Mouse (Mus musculus): ENCODE results near the gene Klb.

Klb gene

DNA sequence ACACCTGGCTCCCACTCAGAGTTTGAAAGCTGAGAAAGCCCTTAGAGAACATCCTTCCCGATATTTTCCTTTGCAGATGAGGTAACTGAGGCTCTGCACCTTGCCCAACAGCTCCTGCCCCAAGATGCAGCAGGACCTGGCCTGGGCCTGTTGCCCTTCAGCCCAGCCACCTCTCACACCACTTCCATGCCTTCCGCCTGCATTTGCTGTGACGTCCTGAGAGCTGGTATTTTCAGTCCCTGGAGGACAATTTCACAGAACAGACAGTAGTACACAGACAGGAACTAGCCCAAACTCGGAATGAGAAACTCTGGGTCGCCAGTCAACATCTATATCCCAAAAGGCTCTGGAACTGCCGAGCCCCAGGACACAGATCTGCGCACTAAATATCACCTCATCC is 26.6 kb downstream of the Klb start:
- DNase-seq (ENCODE audit: low read depth, low spot score), result no peak

DNA sequence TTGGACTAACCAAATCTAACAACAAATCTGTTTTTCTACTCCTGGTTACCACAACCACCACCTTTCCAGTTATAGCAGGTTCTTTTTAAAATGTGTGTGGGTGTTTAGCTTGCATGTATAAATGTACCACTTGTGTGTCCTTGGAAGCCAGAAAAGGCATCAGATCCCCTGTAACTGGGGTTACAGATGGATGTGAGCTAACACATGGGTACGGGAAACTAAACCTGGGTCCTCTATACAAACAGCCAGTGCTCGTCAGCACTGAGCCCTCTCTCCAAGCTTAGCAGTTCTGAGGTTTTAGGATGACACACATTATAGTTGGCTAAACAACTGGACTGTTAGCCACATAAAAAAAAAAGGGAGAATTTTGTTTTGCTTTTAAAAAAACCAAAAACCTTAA is 37.6 kb downstream of the Klb start:
- no peak for DNase-seq (ENCODE audit: low read depth, low spot score)

DNA sequence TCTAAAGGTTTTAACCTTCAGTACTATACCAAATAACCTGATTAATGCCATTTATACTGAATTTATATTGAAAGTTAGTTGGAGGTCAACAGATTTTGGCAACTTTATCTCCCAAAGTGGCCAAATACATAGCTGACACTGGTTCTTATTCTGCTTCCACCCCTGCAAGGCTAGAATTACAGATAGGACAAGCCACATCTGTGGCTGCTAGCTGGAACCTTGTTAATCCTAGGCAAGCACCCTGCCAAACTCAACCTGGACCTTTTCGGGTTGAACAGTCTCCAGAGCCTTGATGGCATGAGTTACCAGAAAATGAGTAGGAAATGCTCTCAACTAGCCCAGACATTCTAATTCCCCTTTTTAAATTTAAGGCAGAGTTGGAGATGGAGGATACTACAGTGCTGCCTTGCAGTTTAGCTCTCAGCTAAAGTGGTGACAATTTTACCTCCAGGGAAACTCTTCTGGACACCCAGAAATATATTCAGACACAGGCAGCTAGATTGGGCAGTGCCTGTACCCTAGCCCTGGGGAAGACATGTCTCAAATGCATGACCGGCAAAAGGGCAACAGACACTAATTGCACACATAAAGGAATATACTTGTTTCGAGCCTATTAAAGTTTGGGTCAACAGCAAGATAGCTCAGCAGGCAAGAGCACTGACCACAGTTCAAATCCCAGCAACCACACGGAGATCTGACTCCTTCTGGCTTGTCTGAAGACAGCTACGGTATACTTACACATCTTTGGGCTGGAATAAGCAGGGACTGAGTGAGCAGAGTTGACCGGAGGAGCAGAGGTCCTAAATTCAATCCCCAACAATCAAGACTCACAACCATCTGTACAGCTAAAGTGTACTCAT is 39.1 kb downstream of the Klb start:
- no peak for DNase-seq (ENCODE audit: low read depth, low spot score)

DNA sequence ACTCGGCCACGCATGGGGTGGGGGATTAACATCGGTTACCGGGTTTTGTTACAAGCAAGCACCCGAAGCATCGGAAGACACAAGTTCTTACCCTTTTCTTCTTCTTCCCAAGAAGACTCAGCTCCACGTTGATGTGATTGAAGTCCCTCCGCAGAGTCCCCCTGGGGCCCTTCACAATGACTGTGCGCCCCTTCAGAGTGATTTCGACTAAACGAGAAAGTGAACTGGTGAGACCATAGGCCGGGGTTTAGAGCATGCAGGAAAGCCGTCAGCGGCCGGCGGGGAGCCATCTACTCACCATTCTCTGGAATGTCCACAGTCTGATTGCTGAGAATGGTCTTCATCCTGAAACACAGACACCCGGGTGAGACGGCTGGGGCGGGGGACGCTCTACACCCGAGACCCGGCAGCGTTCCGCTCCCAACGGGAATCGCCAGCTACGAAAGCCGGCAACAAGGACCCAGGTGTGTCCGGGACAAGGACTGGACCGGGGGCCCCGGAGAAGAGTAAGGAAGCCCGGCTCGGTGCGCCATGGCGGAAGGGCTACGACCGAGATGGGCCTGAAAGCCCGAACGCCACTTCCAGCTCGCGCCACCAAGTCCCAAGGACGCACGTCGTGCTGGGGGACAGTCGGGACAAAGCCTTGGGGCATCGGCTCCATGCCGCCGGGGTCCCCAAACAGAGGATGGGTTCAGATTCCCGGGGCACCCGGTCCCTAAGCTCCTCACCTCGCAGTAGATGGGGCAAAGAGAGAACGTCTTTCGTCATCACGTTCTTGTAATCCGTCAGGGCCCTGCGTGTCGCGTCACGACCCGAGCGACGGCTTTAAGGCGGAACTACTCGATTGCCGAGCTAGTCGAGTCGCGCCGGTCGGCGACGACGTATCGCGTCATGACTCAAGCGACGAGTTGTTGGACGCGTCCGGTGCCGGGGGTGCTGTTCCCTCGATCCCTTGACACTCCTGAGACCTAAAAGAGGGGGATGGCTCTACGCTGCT is 42.8 kb downstream of the Klb start, which contains the start of the genes Rpl9 and Lias:
Rpl9 (minus strand) TSS at position 797 of the 997 bp plus-strand sequence.
Lias (plus strand) TSS at position 850 of the 997 bp plus-strand sequence.
- peak; percentile 98 for DNase-seq (ENCODE audit: low read depth, low spot score)

DNA sequence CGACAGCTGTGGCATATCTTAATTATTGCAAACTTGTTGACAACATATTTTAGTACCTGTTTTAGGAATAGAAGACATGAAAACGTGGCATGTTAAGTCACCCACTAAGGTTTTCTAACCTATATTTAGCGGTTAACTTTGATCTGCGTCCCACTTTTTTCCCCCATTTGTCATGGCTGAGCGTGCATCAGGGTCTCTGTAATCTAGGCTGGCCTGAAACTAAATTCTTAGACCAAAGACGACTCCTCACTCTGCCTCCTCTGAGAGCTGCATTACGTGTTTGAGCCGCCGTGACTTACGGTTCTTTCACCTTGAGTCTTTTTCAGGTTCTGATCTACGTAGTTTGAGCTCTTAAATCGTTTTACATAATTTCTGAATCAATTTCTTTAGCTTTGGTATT is 43.6 kb downstream of the Klb start:
- DNase-seq (ENCODE audit: low read depth, low spot score), result peak; percentile 19

DNA sequence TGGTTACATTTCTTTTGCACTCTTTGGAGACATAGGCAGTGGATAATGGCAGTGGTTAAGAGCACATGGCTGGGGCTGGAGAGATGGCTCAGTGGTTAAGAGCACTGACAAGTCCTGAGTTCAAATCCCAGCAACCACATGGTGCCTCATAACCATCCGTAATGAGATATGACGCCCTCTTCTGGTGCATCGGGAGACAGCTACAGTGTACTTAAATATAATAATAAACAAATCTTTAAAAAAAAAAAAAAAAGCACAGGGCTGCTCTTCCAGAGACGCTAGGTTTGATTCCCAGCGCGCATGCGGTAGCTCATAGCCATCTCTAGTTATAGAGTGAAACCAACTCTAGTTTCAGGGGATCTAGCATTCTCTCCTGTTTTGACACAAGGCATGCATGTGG is 46.3 kb downstream of the Klb start:
- DNase-seq (ENCODE audit: low read depth, low spot score), result no peak

DNA sequence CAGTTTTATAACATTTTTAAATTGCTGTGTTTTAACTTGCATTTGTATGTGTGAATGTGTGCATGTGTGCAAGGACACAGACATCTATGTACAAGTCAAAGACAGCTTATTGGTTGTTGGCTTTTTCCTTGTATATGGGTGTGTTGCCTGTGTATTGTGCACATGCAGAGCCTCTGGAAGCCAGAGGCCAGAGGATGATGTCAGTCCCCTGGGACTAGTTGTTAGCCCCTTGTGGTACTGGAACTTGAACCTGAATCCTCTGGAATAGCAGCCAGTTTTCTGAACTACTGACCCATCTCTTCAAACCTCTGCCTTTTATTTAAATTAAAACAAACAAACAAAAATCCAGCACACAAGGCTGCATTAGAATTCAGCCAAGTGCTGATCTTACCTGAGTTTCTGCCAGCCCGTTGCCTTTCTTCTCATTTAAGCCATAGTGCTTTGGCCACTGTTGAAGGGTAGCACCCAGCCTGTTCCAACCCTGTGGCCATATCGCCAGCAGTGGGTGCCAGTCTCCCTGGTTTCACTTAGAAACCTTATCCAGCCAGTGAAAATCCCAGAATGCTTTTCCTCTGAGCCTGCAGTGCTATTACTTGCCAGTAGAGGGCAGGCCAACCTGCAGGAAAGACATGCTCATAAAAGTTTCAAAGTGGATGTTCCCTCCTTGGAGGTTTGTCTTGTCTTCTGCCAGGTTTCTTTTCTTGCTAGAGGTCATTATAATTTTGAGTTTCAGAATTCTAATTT is 53.3 kb downstream of the Klb start:
- DNase-seq (ENCODE audit: low read depth, low spot score), result peak; percentile 66

DNA sequence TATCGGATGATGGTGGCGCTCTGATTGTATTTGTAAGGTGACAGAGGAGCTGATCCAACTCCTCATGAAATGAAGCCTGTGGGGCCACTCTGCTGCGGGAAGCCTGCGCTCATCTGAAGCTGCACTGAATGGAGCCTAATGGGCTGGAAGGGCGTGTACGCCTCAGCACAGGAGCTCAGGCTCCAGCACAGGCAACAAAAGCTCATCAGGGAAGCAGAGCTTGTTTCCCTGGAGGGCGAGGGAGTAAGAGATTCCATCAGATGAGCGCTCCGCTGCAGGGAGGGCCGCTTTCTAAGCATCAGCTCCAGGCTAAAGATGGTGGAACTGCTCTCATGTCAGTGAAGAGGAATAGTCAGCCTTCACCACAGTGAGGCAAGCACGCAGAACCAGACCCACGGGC is 59.9 kb downstream of the Klb start:
- DNase-seq (ENCODE audit: low read depth, low spot score), result no peak

DNA sequence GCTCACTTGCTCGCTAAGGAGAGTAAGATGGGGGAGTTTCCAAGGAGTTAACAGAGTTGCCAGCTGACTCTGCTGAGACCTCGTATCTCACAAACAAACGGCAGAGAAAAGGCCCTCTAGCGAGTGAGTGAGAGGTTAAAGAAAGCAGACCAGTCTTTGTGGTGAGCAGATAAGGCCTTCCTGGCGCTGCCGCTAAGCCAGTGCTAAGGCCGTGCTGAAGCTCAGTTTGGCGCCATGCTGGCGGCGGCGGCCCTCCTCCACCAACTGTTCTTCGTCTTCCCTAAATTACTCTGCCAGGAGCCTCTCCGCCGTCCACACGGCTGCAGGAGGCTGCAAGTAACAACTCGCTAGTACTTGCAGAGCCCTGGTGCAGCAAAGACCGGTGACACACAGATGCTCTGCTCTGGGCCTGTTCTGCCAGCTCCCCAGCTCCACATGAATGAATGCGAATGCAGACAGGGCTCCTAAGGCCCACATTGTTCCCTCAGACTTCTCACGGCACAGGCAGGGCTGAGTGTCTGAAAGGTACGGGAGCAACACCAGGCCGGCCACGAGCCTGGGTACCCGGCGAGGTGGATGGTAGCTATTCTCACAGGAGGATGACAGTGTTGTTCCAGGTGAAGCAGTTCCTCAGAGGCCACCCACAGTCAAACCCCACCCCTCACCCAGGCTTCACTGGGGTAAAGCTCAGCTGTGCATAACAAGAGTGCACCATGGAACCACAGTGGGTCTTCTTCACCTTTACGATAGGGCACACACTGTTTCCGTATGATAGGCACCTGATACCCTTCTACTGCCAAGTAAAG is 67.7 kb downstream of the Klb start:
- peak; percentile 43 for DNase-seq (ENCODE audit: low read depth, low spot score)

DNA sequence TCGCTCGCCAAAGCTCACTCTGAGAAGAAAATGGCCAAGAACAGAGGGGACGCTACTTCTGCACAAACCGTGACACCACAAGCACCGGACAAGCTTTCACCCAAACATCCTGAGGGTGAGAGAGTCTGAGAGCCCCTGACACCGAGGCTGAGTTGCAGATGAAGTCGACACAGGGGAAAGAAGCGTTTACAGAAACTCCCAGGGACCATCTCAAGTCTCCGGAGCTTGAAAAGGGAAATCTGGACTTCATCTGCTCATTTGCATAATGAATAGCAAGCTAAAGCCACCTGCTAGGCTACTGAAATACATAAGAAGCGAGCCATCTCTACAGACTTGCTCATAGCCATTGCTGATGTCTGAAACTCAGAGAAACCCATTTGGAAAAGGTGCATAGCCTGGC is 71.0 kb downstream of the Klb start:
- DNase-seq (ENCODE audit: low read depth, low spot score), result no peak

DNA sequence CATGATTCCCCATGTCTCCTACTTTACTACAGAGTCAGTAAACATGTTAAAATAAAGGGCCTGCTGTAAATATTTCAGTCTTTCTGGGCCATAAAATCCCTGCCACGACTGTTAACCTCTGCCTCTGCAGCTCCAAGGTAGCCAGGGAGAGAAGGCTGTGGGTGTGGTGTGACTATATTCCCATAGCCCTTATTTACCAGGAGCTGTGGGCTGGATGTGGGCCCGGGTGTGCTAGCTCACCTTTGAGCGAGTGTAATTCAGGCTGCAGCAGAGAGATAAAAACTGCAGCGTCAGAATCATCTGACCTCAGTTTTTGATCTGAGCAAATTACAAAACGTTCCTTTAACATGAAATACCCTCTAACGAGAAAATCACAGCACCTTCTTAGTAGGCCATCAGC is 72.7 kb downstream of the Klb start:
- DNase-seq (ENCODE audit: low read depth, low spot score), result no peak

DNA sequence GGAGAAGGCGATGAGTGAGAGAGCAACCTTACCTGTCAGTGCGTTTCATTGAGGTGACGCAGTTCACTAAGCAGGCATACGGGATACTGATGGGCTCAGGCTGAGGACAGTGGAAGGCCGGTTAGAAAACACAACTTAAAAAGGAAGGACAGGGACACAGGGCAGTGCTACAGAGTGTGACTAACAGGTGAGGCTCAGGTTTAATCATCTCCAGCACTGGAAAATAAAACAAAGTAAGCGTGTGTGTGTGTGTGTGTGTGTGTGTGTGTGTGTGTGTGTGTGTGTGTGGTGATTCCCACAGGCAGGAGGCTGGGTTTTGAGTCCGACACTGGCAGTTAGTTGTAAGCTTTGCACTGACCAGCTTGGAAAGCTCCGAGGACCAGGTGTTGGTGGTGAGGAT is 74.7 kb downstream of the Klb start:
- DNase-seq (ENCODE audit: low read depth, low spot score), result no peak

DNA sequence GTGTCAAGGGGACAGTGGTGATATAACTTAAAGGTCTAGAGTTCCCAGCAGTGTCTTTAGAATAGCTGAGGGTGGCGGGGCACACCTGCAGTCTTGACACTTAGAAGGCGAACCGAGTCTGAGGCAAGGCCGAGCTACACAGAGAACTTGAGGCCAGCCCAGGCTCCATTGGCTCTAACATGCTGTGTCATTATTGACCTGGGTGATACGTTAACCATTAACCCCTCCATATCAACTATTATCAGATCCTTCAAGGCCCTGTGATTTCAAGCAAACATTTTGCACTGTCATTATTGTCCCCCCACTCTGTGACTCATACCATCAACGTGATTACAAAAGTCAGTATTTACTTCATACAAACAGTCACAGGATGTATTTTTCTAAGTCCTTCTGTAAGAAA is 76.1 kb downstream of the Klb start:
- no peak for DNase-seq (ENCODE audit: low read depth, low spot score)

DNA sequence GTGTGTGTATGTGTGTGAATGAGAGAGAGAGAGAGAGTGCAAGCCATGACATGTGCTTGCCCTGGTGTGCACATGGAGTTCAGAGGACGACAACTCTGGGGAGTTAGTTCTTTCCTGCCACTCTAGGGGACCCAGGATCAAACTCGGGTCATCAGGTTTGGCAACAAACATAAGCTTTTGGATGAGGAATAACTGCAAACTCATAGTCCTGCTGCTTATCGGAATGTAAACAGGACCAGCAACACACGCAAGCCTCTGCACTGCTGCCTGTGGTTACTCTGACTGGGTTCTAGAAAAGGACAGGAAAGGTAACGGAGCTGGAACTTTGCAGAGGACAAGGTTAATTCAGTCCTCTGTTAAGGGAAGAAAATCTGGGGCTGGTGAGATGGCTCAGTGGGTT is 77.1 kb downstream of the Klb start:
- no peak for DNase-seq (ENCODE audit: low read depth, low spot score)

DNA sequence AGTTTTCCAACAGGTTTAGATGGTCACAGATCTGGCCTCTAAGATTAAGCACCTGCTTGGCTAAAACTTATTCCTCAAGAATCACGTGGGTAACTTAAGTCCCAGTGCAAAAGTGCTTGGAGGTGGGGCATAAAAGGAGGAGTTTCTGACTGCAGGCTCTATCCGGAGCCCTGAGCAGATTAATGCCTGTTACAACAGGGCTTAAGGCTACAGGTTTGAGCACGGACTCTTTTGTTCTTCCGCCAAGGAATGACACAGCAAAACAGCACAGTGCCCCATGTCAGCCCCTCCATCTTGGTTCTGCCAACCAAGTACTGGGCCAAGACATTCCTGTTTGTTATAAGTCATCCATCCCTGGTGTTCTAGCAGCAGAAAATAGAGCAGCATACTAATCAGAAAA is 80.2 kb downstream of the Klb start:
- no peak for DNase-seq (ENCODE audit: low read depth, low spot score)

DNA sequence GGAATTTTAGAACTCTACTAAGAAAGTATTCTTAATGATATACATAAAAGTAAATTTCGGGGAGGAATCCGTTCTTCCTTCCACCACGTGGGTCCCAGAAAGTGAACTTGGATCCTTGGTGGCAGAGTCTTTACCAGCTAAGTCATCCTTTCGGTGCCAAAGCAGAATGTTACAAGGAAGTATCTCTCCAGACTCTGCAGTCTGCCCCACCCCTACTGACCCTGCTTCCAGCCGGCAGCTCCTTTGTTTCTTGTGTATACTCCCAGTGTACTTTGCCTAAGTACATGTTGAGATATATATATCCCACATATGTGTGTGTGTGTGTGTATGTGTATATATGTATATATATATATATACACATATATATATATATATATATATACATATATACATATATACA is 81.3 kb downstream of the Klb start:
- no peak for DNase-seq (ENCODE audit: low read depth, low spot score)

Measured in embryo, embryonic 11.5 days (tissue).